Mouse (Mus musculus) CH12.LX (cell line): ENCODE measurements at regions not wholly inside any gene's neighbourhood (a gene's known extent, or its start where the extent isn't known, plus 50 kb on each side); places are given as distances from the start of the nearest gene placed in this dataset.

ENCODE experiments used
- CTCF ChIP-seq, 2 experiments: IDR thresholded peaks in 1 of 2; conservative IDR thresholded peaks in 1 of 2; 2 replicates each; pipeline ENCODE4 v1.5.1; 2011 to 2012; ENCODE audit warnings: low read depth in 2 of 2, low read length in 2 of 2, improper control_type of control experiment in 1 of 2, inconsistent platforms in 1 of 2, mild to moderate bottlenecking in 1 of 2, moderate library complexity in 1 of 2
- POLR2A ChIP-seq: IDR thresholded peaks from 2 replicates; pipeline ENCODE4 v1.6.1; 2011; ENCODE audit warnings: low read depth, mild to moderate bottlenecking, improper control_type of control experiment, low read length

DNA sequence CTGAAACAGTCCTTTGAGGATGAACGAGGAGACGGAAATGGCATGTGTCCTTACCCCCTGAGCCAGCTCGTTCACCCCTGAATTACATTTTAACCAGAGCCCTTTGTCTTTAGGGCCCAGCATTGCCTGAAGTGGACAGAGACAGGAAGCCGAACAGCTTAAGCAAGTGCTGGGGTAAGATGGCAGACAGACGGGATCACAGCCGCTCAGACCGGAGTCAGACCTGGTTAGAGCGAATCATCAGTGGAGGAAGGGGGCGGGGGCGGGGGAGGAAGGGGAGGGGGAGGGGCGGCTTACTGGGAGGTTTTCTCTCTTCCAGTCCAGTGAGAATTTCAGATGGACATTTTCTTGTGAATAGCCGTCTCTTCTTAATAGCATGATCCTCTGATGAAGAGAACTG is 103.1 kb upstream of the Ankrd55 start:
- TF ChIP-seq POLR2A, result no peak
- TF ChIP-seq CTCF (conservative IDR thresholded peaks at IDR 0.05 in 1 of 2, IDR thresholded peaks at IDR 0.05 in 1 of 2; ENCODE audit: low read depth in 2 of 2, low read length in 2 of 2), result no peak
